Mouse (Mus musculus): ENCODE results near the gene Igll1. TPM values are rescaled to one million over a fixed set of nuclear protein-coding genes. Genes with fewer than 3 reads are reported as not detected.

Gene Igll1
- polyA plus RNA-seq (2012; fragmentation: generic; extraction: Trizol): not detected
- long read RNA-seq, experiment 1: 0 reads
- long read RNA-seq, experiment 2: 0 reads

- Histone ChIP-seq H3K36me3 (ENCODE audit: control insufficient read depth, insufficient read depth) (no peaks in the 10 kb centered on the region), H3K79me2 (ENCODE audit: control insufficient read depth, insufficient read depth) (no peaks in the 10 kb centered on the region), H3ac (ENCODE audit: control insufficient read depth, insufficient read length, low read depth) (no peak within 1 kb of the TSS), H3K4me3 (ENCODE audit: insufficient read depth, poor library complexity, severe bottlenecking) (no peak within 1 kb of the TSS), H3K27me3 (ENCODE audit: control insufficient read depth, insufficient read depth, insufficient read length) (no peaks in the 10 kb centered on the region), H3K79me3 (ENCODE audit: low read depth) (no peaks in the 10 kb centered on the region)
- TF ChIP-seq CTCF (IDR thresholded peaks at IDR 0.05; ENCODE audit: control insufficient read depth, insufficient read depth, insufficient read length) (no peak), FOSL1 (IDR thresholded peaks at IDR 0.05; ENCODE audit: insufficient read depth, low read length, poor library complexity, severe bottlenecking) (no peak), MYOG (IDR thresholded peaks at IDR 0.05; ENCODE audit: control insufficient read depth, extremely low read depth, insufficient read length) (no peak), MYOD1 (IDR thresholded peaks at IDR 0.05; ENCODE audit: control insufficient read depth, insufficient read length, low read depth) (no peak), MAX (IDR thresholded peaks at IDR 0.05) (no peak), CEBPB (IDR thresholded peaks at IDR 0.05; ENCODE audit: low read depth) (no peak), USF1 (IDR thresholded peaks at IDR 0.05; ENCODE audit: low read depth) (no peak)
Measured at GRCm38 (mm10) chr16:16863978-16864377, at the start of gene Igll1. TSS of gene Igll1 (minus strand) at chr16:16863985.

- Histone ChIP-seq H3K79me3 (ENCODE audit: low read depth) (no peaks in the 10 kb centered on the region), H3K36me3 (ENCODE audit: control insufficient read depth, insufficient read depth) (peaks cover 29% of the 10 kb centered on the region), H3K27me3 (ENCODE audit: control insufficient read depth, insufficient read depth, insufficient read length) (no peaks in the 10 kb centered on the region), H3ac (ENCODE audit: control insufficient read depth, insufficient read length, low read depth) (no peak overlapping the region), H3K4me3 (ENCODE audit: insufficient read depth, poor library complexity, severe bottlenecking) (no peak overlapping the region), H3K79me2 (ENCODE audit: control insufficient read depth, insufficient read depth) (no peaks in the 10 kb centered on the region)
- TF ChIP-seq CTCF (IDR thresholded peaks at IDR 0.05; ENCODE audit: control insufficient read depth, insufficient read depth, insufficient read length) (no peak), FOSL1 (IDR thresholded peaks at IDR 0.05; ENCODE audit: insufficient read depth, low read length, poor library complexity, severe bottlenecking) (no peak), MYOD1 (IDR thresholded peaks at IDR 0.05; ENCODE audit: control insufficient read depth, insufficient read length, low read depth) (no peak), MYOG (IDR thresholded peaks at IDR 0.05; ENCODE audit: control insufficient read depth, extremely low read depth, insufficient read length) (no peak), CEBPB (IDR thresholded peaks at IDR 0.05; ENCODE audit: low read depth) (no peak), MAX (IDR thresholded peaks at IDR 0.05) (no peak), USF1 (IDR thresholded peaks at IDR 0.05; ENCODE audit: low read depth) (no peak)
Measured at GRCm38 (mm10) chr16:16913440-16913839, 49.7 kb upstream of the Igll1 start.

GRCm38 (mm10) chr16:16911641-16912597 lies 48.1 kb upstream of the Igll1 start:
- Histone ChIP-seq H3K36me3 (ENCODE audit: control insufficient read depth, insufficient read depth) (peaks cover 25% of the 10 kb centered on the region), H3ac (ENCODE audit: control insufficient read depth, insufficient read length, low read depth) (no peak overlapping the region), H3K79me3 (ENCODE audit: low read depth) (no peaks in the 10 kb centered on the region), H3K27me3 (ENCODE audit: control insufficient read depth, insufficient read depth, insufficient read length) (no peaks in the 10 kb centered on the region), H3K79me2 (ENCODE audit: control insufficient read depth, insufficient read depth) (no peaks in the 10 kb centered on the region), H3K4me3 (ENCODE audit: insufficient read depth, poor library complexity, severe bottlenecking) (no peak overlapping the region)
- no peak for TF ChIP-seq MYOG (IDR thresholded peaks at IDR 0.05; ENCODE audit: control insufficient read depth, extremely low read depth, insufficient read length)
- no peak for TF ChIP-seq FOSL1 (IDR thresholded peaks at IDR 0.05; ENCODE audit: insufficient read depth, low read length, poor library complexity, severe bottlenecking)
- TF ChIP-seq CTCF (IDR thresholded peaks at IDR 0.05; ENCODE audit: control insufficient read depth, insufficient read depth, insufficient read length): peak; percentile 78

GRCm38 (mm10) chr16:16907799-16908198 lies 44.0 kb upstream of the Igll1 start:
- Histone ChIP-seq H3K79me2 (ENCODE audit: control insufficient read depth, insufficient read depth) (no peaks in the 10 kb centered on the region), H3K79me3 (ENCODE audit: low read depth) (no peaks in the 10 kb centered on the region), H3K27me3 (ENCODE audit: control insufficient read depth, insufficient read depth, insufficient read length) (no peaks in the 10 kb centered on the region), H3K4me3 (ENCODE audit: insufficient read depth, poor library complexity, severe bottlenecking) (no peak overlapping the region), H3ac (ENCODE audit: control insufficient read depth, insufficient read length, low read depth) (no peak overlapping the region), H3K36me3 (ENCODE audit: control insufficient read depth, insufficient read depth) (peaks cover 25% of the 10 kb centered on the region)
- TF ChIP-seq MAX (IDR thresholded peaks at IDR 0.05): no peak
- no peak for TF ChIP-seq MYOG (IDR thresholded peaks at IDR 0.05; ENCODE audit: control insufficient read depth, extremely low read depth, insufficient read length)
- no peak for TF ChIP-seq USF1 (IDR thresholded peaks at IDR 0.05; ENCODE audit: low read depth)
- TF ChIP-seq CTCF (IDR thresholded peaks at IDR 0.05; ENCODE audit: control insufficient read depth, insufficient read depth, insufficient read length): no peak
- no peak for TF ChIP-seq MYOD1 (IDR thresholded peaks at IDR 0.05; ENCODE audit: control insufficient read depth, insufficient read length, low read depth)
- TF ChIP-seq CEBPB (IDR thresholded peaks at IDR 0.05; ENCODE audit: low read depth): no peak
- no peak for TF ChIP-seq FOSL1 (IDR thresholded peaks at IDR 0.05; ENCODE audit: insufficient read depth, low read length, poor library complexity, severe bottlenecking)

- no peaks in the 10 kb centered on the region for H3K79me2 ChIP-seq (ENCODE audit: control insufficient read depth, insufficient read depth)
- TF ChIP-seq MAX (IDR thresholded peaks at IDR 0.05): no peak
- no peak for TF ChIP-seq MYOG (IDR thresholded peaks at IDR 0.05; ENCODE audit: control insufficient read depth, extremely low read depth, insufficient read length)
- no peak for TF ChIP-seq CEBPB (IDR thresholded peaks at IDR 0.05; ENCODE audit: low read depth)
- no peak for TF ChIP-seq CTCF (IDR thresholded peaks at IDR 0.05; ENCODE audit: control insufficient read depth, insufficient read depth, insufficient read length)
- no peak for TF ChIP-seq USF1 (IDR thresholded peaks at IDR 0.05; ENCODE audit: low read depth)
- no peak for TF ChIP-seq FOSL1 (IDR thresholded peaks at IDR 0.05; ENCODE audit: insufficient read depth, low read length, poor library complexity, severe bottlenecking)
- TF ChIP-seq MYOD1 (IDR thresholded peaks at IDR 0.05; ENCODE audit: control insufficient read depth, insufficient read length, low read depth): no peak
- H3K27me3 ChIP-seq (ENCODE audit: control insufficient read depth, insufficient read depth, insufficient read length): no peaks in the 10 kb centered on the region
- H3K36me3 ChIP-seq (ENCODE audit: control insufficient read depth, insufficient read depth): peaks cover 21% of the 10 kb centered on the region
- H3ac ChIP-seq (ENCODE audit: control insufficient read depth, insufficient read length, low read depth): no peak overlapping the region
- H3K79me3 ChIP-seq (ENCODE audit: low read depth): peaks cover 3% of the 10 kb centered on the region
- H3K4me3 ChIP-seq (ENCODE audit: insufficient read depth, poor library complexity, severe bottlenecking): no peak overlapping the region
Measured at GRCm38 (mm10) chr16:16903188-16903587, 39.4 kb upstream of the Igll1 start.
